Mouse (Mus musculus) kidney, embryonic 16.5 days (tissue): ENCODE data around the gene Ctnnb1. TPM values are rescaled to one million over a fixed set of nuclear protein-coding genes. Genes with fewer than 3 reads are reported as not detected.

Experiments
- ATAC-seq: fragments of 200-750 bp; cut with Nextera tagmentation; 2 replicates; pipeline ENCODE4 v1.8.0; 2017; ENCODE audit warnings: moderate TSS enrichment; ENCODE audit not compliant: low FRiP score, low TSS enrichment
- H3K27ac ChIP-seq: fragments of 300-500 bp; sonication (generic); 2 replicates; pipeline ENCODE4 v1.5.1; 2014; ENCODE audit warnings: low read length
- H3K27me3 ChIP-seq: fragments of 300-500 bp; sonication (generic); 2 replicates; pipeline ENCODE4 v1.6.1; 2014; ENCODE audit warnings: low read length, control low read depth, mixed read lengths; ENCODE audit not compliant: insufficient read depth
- H3K36me3 ChIP-seq: fragments of 300-500 bp; sonication (generic); 2 replicates; pipeline ENCODE4 v1.6.1; 2014; ENCODE audit warnings: low read length, control low read depth, mixed read lengths; ENCODE audit not compliant: insufficient read depth
- H3K4me1 ChIP-seq: fragments of 300-500 bp; sonication (generic); 2 replicates; pipeline ENCODE4 v1.6.1; 2014; ENCODE audit warnings: low read length, control low read depth, mixed read lengths; ENCODE audit not compliant: insufficient read depth
- H3K4me2 ChIP-seq: fragments of 300-500 bp; sonication (generic); replicated peaks from 2 replicates; pipeline ENCODE4 v1.6.1; 2014; ENCODE audit warnings: low read depth, low read length
- H3K4me3 ChIP-seq: fragments of 300-500 bp; sonication (generic); 2 replicates; pipeline ENCODE4 v1.5.1; 2014; ENCODE audit warnings: mild to moderate bottlenecking, low read length
- H3K9ac ChIP-seq: fragments of 300-500 bp; sonication (generic); replicated peaks from 2 replicates; pipeline ENCODE4 v1.6.1; 2014; ENCODE audit warnings: low read length
- H3K9me3 ChIP-seq: fragments of 300-500 bp; sonication (generic); 2 replicates; pipeline ENCODE4 v1.6.1; 2016; ENCODE audit warnings: low read length, control low read depth
- WGBS: fragments of 180-500 bp; shearing (Covaris S2); extraction: QIAGEN DNeasy Blood & Tissue Kit; methylation state at CpG from one replicate; pipeline ENCODE4 v1.1.7; 2014; 5-methylcytosine and 5-hydroxymethylcytosine counted together
- polyA plus RNA-seq: library from polyadenylated mRNA; unstranded; fragments of >200 nt; fragmentation: Nextera tagmentation; extraction: Ambion mirVana; gene quantifications from 2 replicates; pipeline ENCODE4 v1.2.1, GENCODE M21; 2015

Ctnnb1 gene
- polyA plus RNA-seq, 1 experiment from 2014 or later: 663 TPM

GRCm38 (mm10) chr9:120950761-120951160, 21.7 kb downstream of the Ctnnb1 start:
- Histone ChIP-seq H3K9ac (no peak overlapping the region), H3K27ac (no peak overlapping the region), H3K4me1 (peaks cover 5% of the 10 kb centered on the region; the same call in 1 of the 2 replicates), H3K4me2 (no peak overlapping the region), H3K9me3 (no peaks in the 10 kb centered on the region), H3K4me3 (no peak overlapping the region), H3K36me3 (peaks cover 58% of the 10 kb centered on the region), H3K27me3 (no peaks in the 10 kb centered on the region)
- no peak for ATAC-seq
- 87% methylated on average over 12 of the region's 12 CpGs for WGBS

- Histone ChIP-seq H3K4me3 (no peak overlapping the region), H3K4me2 (no peak overlapping the region), H3K4me1 (peaks cover 3% of the 10 kb centered on the region; the same call in 1 of the 2 replicates), H3K9me3 (no peaks in the 10 kb centered on the region), H3K27ac (no peak overlapping the region), H3K36me3 (peaks cover 70% of the 10 kb centered on the region), H3K27me3 (no peaks in the 10 kb centered on the region), H3K9ac (no peak overlapping the region)
- 81% methylated on average over 3 of the region's 3 CpGs for WGBS
- ATAC-seq: no peak
Measured at GRCm38 (mm10) chr9:120951947-120952346, 22.9 kb downstream of the Ctnnb1 start.

- 87% methylated on average over 5 of the region's 5 CpGs for WGBS
- no peak overlapping the region for H3K4me3 ChIP-seq
- no peak overlapping the region for H3K9ac ChIP-seq
Measured at GRCm38 (mm10) chr9:120958051-120958450, 29.0 kb downstream of the Ctnnb1 start.

GRCm38 (mm10) chr9:120958560-120958959, 29.5 kb downstream of the Ctnnb1 start:
- 83% methylated on average over 6 of the region's 6 CpGs for WGBS
- Histone ChIP-seq H3K9ac (no peak overlapping the region), H3K36me3 (peaks cover 98% of the 10 kb centered on the region), H3K9me3 (no peaks in the 10 kb centered on the region), H3K4me3 (no peak overlapping the region), H3K27ac (no peak overlapping the region), H3K4me2 (no peak overlapping the region), H3K27me3 (no peaks in the 10 kb centered on the region), H3K4me1 (peaks cover 18% of the 10 kb centered on the region)
- no peak for ATAC-seq

More at GRCm38 (mm10) chr9:120958051-120958450, 29.0 kb downstream of the Ctnnb1 start:
- H3K27me3 ChIP-seq: no peaks in the 10 kb centered on the region
- peaks cover 98% of the 10 kb centered on the region for H3K36me3 ChIP-seq
- no peak overlapping the region for H3K27ac ChIP-seq
- no peak for ATAC-seq
- peaks cover 13% of the 10 kb centered on the region for H3K4me1 ChIP-seq
- no peaks in the 10 kb centered on the region for H3K9me3 ChIP-seq
- no peak overlapping the region for H3K4me2 ChIP-seq

GRCm38 (mm10) chr9:120959225-120959624, 30.2 kb downstream of the Ctnnb1 start:
- WGBS: 85% methylated on average over 4 of the region's 4 CpGs
- Histone ChIP-seq H3K27ac (no peak overlapping the region), H3K9ac (no peak overlapping the region), H3K4me2 (no peak overlapping the region), H3K4me1 (peaks cover 25% of the 10 kb centered on the region), H3K27me3 (no peaks in the 10 kb centered on the region), H3K9me3 (no peaks in the 10 kb centered on the region), H3K4me3 (no peak overlapping the region), H3K36me3 (peaks cover 97% of the 10 kb centered on the region)
- no peak for ATAC-seq

GRCm38 (mm10) chr9:120960611-120961010, 31.6 kb downstream of the Ctnnb1 start:
- Histone ChIP-seq H3K9me3 (no peaks in the 10 kb centered on the region), H3K4me1 (peaks cover 28% of the 10 kb centered on the region), H3K4me2 (no peak overlapping the region), H3K27me3 (no peaks in the 10 kb centered on the region), H3K4me3 (no peak overlapping the region), H3K9ac (no peak overlapping the region), H3K36me3 (peaks cover 97% of the 10 kb centered on the region), H3K27ac (no peak overlapping the region)
- no peak for ATAC-seq
- WGBS: 71% methylated on average over 4 of the region's 4 CpGs

GRCm38 (mm10) chr9:120961466-120961865, 32.5 kb downstream of the Ctnnb1 start:
- H3K4me2 ChIP-seq: no peak overlapping the region
- H3K9ac ChIP-seq: no peak overlapping the region
- 75% methylated on average over 3 of the region's 3 CpGs for WGBS
- no peaks in the 10 kb centered on the region for H3K27me3 ChIP-seq
- peaks cover 93% of the 10 kb centered on the region for H3K36me3 ChIP-seq
- H3K4me1 ChIP-seq: peaks cover 28% of the 10 kb centered on the region
- H3K27ac ChIP-seq: peak overlapping the region; percentile 25; the same call in 1 of the 2 replicates
- H3K9me3 ChIP-seq: no peaks in the 10 kb centered on the region
- ATAC-seq: no peak
- no peak overlapping the region for H3K4me3 ChIP-seq

GRCm38 (mm10) chr9:120961969-120962700, 33.1 kb downstream of the Ctnnb1 start:
- no peak overlapping the region for H3K4me3 ChIP-seq
- H3K36me3 ChIP-seq: peaks cover 93% of the 10 kb centered on the region
- no peak overlapping the region for H3K9ac ChIP-seq
- WGBS: 74% methylated on average over 3 of the region's 3 CpGs
- H3K27ac ChIP-seq: 0 out of 2 replicates have a peak overlapping the region, but pooled peaks have one; percentile 25
- ATAC-seq: no peak
- no peaks in the 10 kb centered on the region for H3K27me3 ChIP-seq
- no peaks in the 10 kb centered on the region for H3K9me3 ChIP-seq
- H3K4me2 ChIP-seq: no peak overlapping the region
- peaks cover 28% of the 10 kb centered on the region for H3K4me1 ChIP-seq

GRCm38 (mm10) chr9:120963104-120963503, 34.1 kb downstream of the Ctnnb1 start:
- Histone ChIP-seq H3K4me1 (peaks cover 28% of the 10 kb centered on the region), H3K9ac (no peak overlapping the region), H3K4me2 (no peak overlapping the region), H3K4me3 (no peak overlapping the region), H3K27me3 (no peaks in the 10 kb centered on the region), H3K36me3 (peaks cover 91% of the 10 kb centered on the region), H3K9me3 (no peaks in the 10 kb centered on the region), H3K27ac (peak overlapping the region; percentile 22; the same call in 1 of the 2 replicates)
- ATAC-seq: no peak; the same call in 1 of the 2 replicates
- 76% methylated on average over 4 of the region's 4 CpGs for WGBS

- WGBS: 58% methylated on average over 3 of the region's 3 CpGs
- Histone ChIP-seq H3K27ac (peak overlapping the region; percentile 22; the same call in 1 of the 2 replicates), H3K36me3 (peaks cover 91% of the 10 kb centered on the region), H3K4me3 (no peak overlapping the region), H3K9ac (no peak overlapping the region), H3K4me2 (no peak overlapping the region), H3K9me3 (no peaks in the 10 kb centered on the region), H3K4me1 (peaks cover 28% of the 10 kb centered on the region), H3K27me3 (no peaks in the 10 kb centered on the region)
- peak; percentile 32; the same call in 1 of the 2 replicates for ATAC-seq
Measured at GRCm38 (mm10) chr9:120963720-120964119, 34.7 kb downstream of the Ctnnb1 start.
